In genomic region chr12:5157931-5158481, GRCm38 (mm10) we compare ENCODE assay signal across 25 mouse cellular contexts.
DNase-seq lines count a peak whose midpoint lies in the region; ATAC-seq and TF ChIP-seq lines count a peak whose summit lies in the region.
"Had no signal": no experiment of that assay in that cellular context is flagged by ENCODE, and none has a peak within 500 bp of the region (broad histone marks: within the 10 kb centered on the region; RNA-seq: fewer than 3 reads in every experiment).

No protein-coding gene starts in this region.

- no peak for TF ChIP-seq POLR2A in testis, adult 2 months (IDR thresholded peaks at IDR 0.05; ENCODE audit: control insufficient read depth, low read depth, low read length)

- no peaks in the 10 kb centered on the region for H3K36me3 ChIP-seq in forebrain, postnatal 0 days (ENCODE audit: insufficient read depth)
- no peaks in the 10 kb centered on the region for H3K36me3 ChIP-seq in forebrain, embryonic 10.5 days (replicated peaks)
- no peaks in the 10 kb centered on the region for H3K36me3 ChIP-seq in hindbrain, postnatal 0 days (ENCODE audit: insufficient read depth, low read length)
- H3K36me3 ChIP-seq in hindbrain, embryonic 14.5 days (replicated peaks; ENCODE audit: control insufficient read depth, insufficient read depth), result no peaks in the 10 kb centered on the region
- H3K36me3 ChIP-seq in testis, adult 2 months (ENCODE audit: control insufficient read depth, insufficient read depth, low read length), result no peaks in the 10 kb centered on the region
- H3K36me3 ChIP-seq: embryonic facial prominence, embryonic 12.5 days; liver, embryonic 12.5 days; midbrain, embryonic 13.5 days had no signal

- 65% methylated on average over 5 of the region's 5 CpGs for WGBS in forebrain, postnatal 0 days
- WGBS in forebrain, embryonic 10.5 days, result 91% methylated on average over 5 of the region's 5 CpGs
- 71% methylated on average over 5 of the region's 5 CpGs for WGBS in hindbrain, postnatal 0 days
- 86% methylated on average over 5 of the region's 5 CpGs for WGBS in hindbrain, embryonic 14.5 days

- H3K4me3 ChIP-seq in forebrain, postnatal 0 days (ENCODE audit: low read depth, low read length), result no peak overlapping the region
- H3K4me3 ChIP-seq in forebrain, embryonic 10.5 days, result no peak overlapping the region
- no peak overlapping the region for H3K4me3 ChIP-seq in hindbrain, postnatal 0 days (ENCODE audit: low read length)
- H3K4me3 ChIP-seq in hindbrain, embryonic 14.5 days (replicated peaks; ENCODE audit: low read length), result no peak overlapping the region
- peak overlapping the region; percentile 45 for H3K4me3 ChIP-seq in testis, adult 2 months (ENCODE audit: control insufficient read depth, low read depth, low read length)
- H3K4me3 ChIP-seq: embryonic facial prominence, embryonic 12.5 days; heart, adult 2 months; liver, embryonic 12.5 days; midbrain, embryonic 13.5 days had no signal

- no peak for TF ChIP-seq CTCF in forebrain, postnatal 0 days (IDR thresholded peaks at IDR 0.05; ENCODE audit: low read depth)
- TF ChIP-seq CTCF in hindbrain, postnatal 0 days (IDR thresholded peaks at IDR 0.05; ENCODE audit: low read depth), result no peak
- TF ChIP-seq CTCF in testis, adult 2 months (IDR thresholded peaks at IDR 0.05; ENCODE audit: control insufficient read depth, insufficient read depth, insufficient replicate concordance, low read depth, low read length), result no peak

- peak; percentile 29 for DNase-seq in adrenal gland, postnatal 14 days
- no peak for DNase-seq in adrenal gland, adult (ENCODE audit: inconsistent age in 2 of 2, low spot score in 1 of 2)
- DNase-seq in forebrain, postnatal 0 days, result no peak
- no peak for DNase-seq in forebrain, embryonic 10.5 days (ENCODE audit: extremely low spot score, low spot score)
- no peak for DNase-seq in hindbrain, postnatal 0 days (ENCODE audit: low spot score)
- no peak for DNase-seq in hindbrain, embryonic 14.5 days (ENCODE audit: low spot score)
- DNase-seq in testis, postnatal 10 days (ENCODE audit: low spot score), result no peak
- DNase-seq: adrenal gland, postnatal 10 days; embryo, embryonic 11 days; gastrocnemius, postnatal 36 days; heart, adult 2 months; heart, postnatal 14 days; kidney, adult 8-10 months; kidney, postnatal 4 days; liver, postnatal 0 days; thymus, postnatal 14 days had no signal

- H3K27ac ChIP-seq in forebrain, postnatal 0 days (ENCODE audit: low read depth, low read length), result no peak overlapping the region
- no peak overlapping the region for H3K27ac ChIP-seq in forebrain, embryonic 10.5 days
- H3K27ac ChIP-seq in hindbrain, postnatal 0 days, result no peak overlapping the region
- no peak overlapping the region for H3K27ac ChIP-seq in hindbrain, embryonic 14.5 days
- H3K27ac ChIP-seq in testis, adult 2 months (ENCODE audit: control insufficient read depth, insufficient read depth, low read depth, low read length), result no peak overlapping the region
- H3K27ac ChIP-seq: embryonic facial prominence, embryonic 12.5 days; heart, adult 2 months; kidney, postnatal 0 days; liver, embryonic 12.5 days; macrophage; midbrain, embryonic 13.5 days had no signal

- no peaks in the 10 kb centered on the region for H3K27me3 ChIP-seq in forebrain, postnatal 0 days (ENCODE audit: insufficient read depth, low read length)
- H3K27me3 ChIP-seq in forebrain, embryonic 10.5 days (ENCODE audit: poor library complexity, severe bottlenecking), result no peaks in the 10 kb centered on the region
- no peaks in the 10 kb centered on the region for H3K27me3 ChIP-seq in hindbrain, postnatal 0 days (ENCODE audit: insufficient read depth, low read length)
- no peaks in the 10 kb centered on the region for H3K27me3 ChIP-seq in hindbrain, embryonic 14.5 days (ENCODE audit: control insufficient read depth, insufficient read depth, low read length)
- no peaks in the 10 kb centered on the region for H3K27me3 ChIP-seq in testis, adult 2 months (ENCODE audit: control insufficient read depth, insufficient read depth, low read length)
- H3K27me3 ChIP-seq: CH12.LX; embryonic facial prominence, embryonic 12.5 days; liver, embryonic 12.5 days; midbrain, embryonic 13.5 days had no signal

- ATAC-seq in forebrain, postnatal 0 days, result peak; percentile 13; the same call in 1 of the 2 replicates
- ATAC-seq in hindbrain, postnatal 0 days, result peak; percentile 11; the same call in 1 of the 2 replicates
- no peak for ATAC-seq in hindbrain, embryonic 14.5 days (ENCODE audit: low FRiP score)
- ATAC-seq: intestine, embryonic 16.5 days; liver, embryonic 12.5 days; liver, postnatal 0 days; lung, postnatal 0 days had no signal

- H3K4me2 ChIP-seq in forebrain, postnatal 0 days (ENCODE audit: low read depth), result no peak overlapping the region
- H3K4me2 ChIP-seq in hindbrain, postnatal 0 days (ENCODE audit: low read depth, low read length), result no peak overlapping the region
- H3K4me2 ChIP-seq in hindbrain, embryonic 14.5 days (replicated peaks), result no peak overlapping the region
- H3K4me2 ChIP-seq: embryonic facial prominence, embryonic 12.5 days; liver, embryonic 12.5 days; midbrain, embryonic 13.5 days had no signal

- H3K9ac ChIP-seq in forebrain, postnatal 0 days, result no peak overlapping the region
- H3K9ac ChIP-seq in hindbrain, postnatal 0 days (replicated peaks; ENCODE audit: low read length), result no peak overlapping the region
- H3K9ac ChIP-seq in hindbrain, embryonic 14.5 days, result no peak overlapping the region
- H3K9ac ChIP-seq: embryonic facial prominence, embryonic 12.5 days; liver, embryonic 12.5 days; liver, postnatal 0 days; midbrain, embryonic 13.5 days had no signal

- no peaks in the 10 kb centered on the region for H3K9me3 ChIP-seq in forebrain, postnatal 0 days (ENCODE audit: low read length)
- no peaks in the 10 kb centered on the region for H3K9me3 ChIP-seq in forebrain, embryonic 10.5 days
- H3K9me3 ChIP-seq in hindbrain, postnatal 0 days (ENCODE audit: low read length), result no peaks in the 10 kb centered on the region
- no peaks in the 10 kb centered on the region for H3K9me3 ChIP-seq in hindbrain, embryonic 14.5 days (ENCODE audit: control insufficient read depth, low read length)
- H3K9me3 ChIP-seq: embryonic facial prominence, embryonic 12.5 days; liver, embryonic 12.5 days; midbrain, embryonic 13.5 days had no signal

- H3K4me1 ChIP-seq in forebrain, postnatal 0 days (ENCODE audit: insufficient read depth), result no peaks in the 10 kb centered on the region
- H3K4me1 ChIP-seq in forebrain, embryonic 10.5 days, result peaks cover 3% of the 10 kb centered on the region; the same call in 1 of the 2 replicates
- no peaks in the 10 kb centered on the region for H3K4me1 ChIP-seq in hindbrain, postnatal 0 days (ENCODE audit: insufficient read depth, low read length)
- H3K4me1 ChIP-seq in hindbrain, embryonic 14.5 days (replicated peaks; ENCODE audit: control insufficient read depth, insufficient read depth, low read length), result no peaks in the 10 kb centered on the region
- H3K4me1 ChIP-seq in testis, adult 2 months (ENCODE audit: control insufficient read depth, insufficient read depth, low read length), result peaks cover 11% of the 10 kb centered on the region
- H3K4me1 ChIP-seq: liver, embryonic 12.5 days; midbrain, embryonic 13.5 days had no signal
